Mouse (Mus musculus) ES-Bruce4 (cell line): ENCODE results near the gene Tnfsf4. TPM values are rescaled to one million over a fixed set of nuclear protein-coding genes. Genes with fewer than 3 reads are reported as not detected.

Source experiments
- H3K27ac ChIP-seq: 2 replicates; pipeline ENCODE4 v1.5.1; 2012; ENCODE audit warnings: low read length, inconsistent platforms; ENCODE audit not compliant: insufficient read depth
- H3K27me3 ChIP-seq: 2 replicates; pipeline ENCODE4 v1.6.1; 2012; ENCODE audit warnings: mild to moderate bottlenecking, low read length, inconsistent platforms; ENCODE audit not compliant: control insufficient read depth, poor library complexity, insufficient read depth, severe bottlenecking
- H3K36me3 ChIP-seq: 2 replicates; pipeline ENCODE4 v1.6.1; 2012; ENCODE audit warnings: inconsistent platforms, mild to moderate bottlenecking, low read length, moderate library complexity; ENCODE audit not compliant: control insufficient read depth, poor library complexity, insufficient read depth, severe bottlenecking
- H3K4me1 ChIP-seq: one replicate; pipeline ENCODE4 v1.8.1; 2011; ENCODE audit warnings: low read length; ENCODE audit not compliant: control insufficient read depth, insufficient read depth
- H3K4me3 ChIP-seq: 2 replicates; pipeline ENCODE4 v1.5.1; 2011; ENCODE audit warnings: low read depth, mild to moderate bottlenecking, low read length
- H3K9ac ChIP-seq: 2 replicates; pipeline ENCODE4 v1.6.1; 2012; ENCODE audit warnings: low read depth, mild to moderate bottlenecking, inconsistent platforms; ENCODE audit not compliant: poor library complexity, severe bottlenecking
- H3K9me3 ChIP-seq: replicated peaks from 2 replicates; pipeline ENCODE4 v1.6.1; 2012; ENCODE audit warnings: mild to moderate bottlenecking, low read length, inconsistent platforms; ENCODE audit not compliant: control insufficient read depth, poor library complexity, insufficient read depth, severe bottlenecking
- CTCF ChIP-seq: IDR thresholded peaks from one replicate; pipeline ENCODE4 v1.8.1; 2011; ENCODE audit warnings: low read depth, low read length
- EP300 ChIP-seq: IDR thresholded peaks from 2 replicates; pipeline ENCODE4 v1.6.1; 2011; ENCODE audit warnings: low read depth, low read length; ENCODE audit not compliant: insufficient read depth
- POLR2A ChIP-seq: IDR thresholded peaks from one replicate; pipeline ENCODE4 v1.8.1; 2011; ENCODE audit warnings: low read length; ENCODE audit not compliant: insufficient read depth
- polyA plus RNA-seq: library from polyadenylated mRNA; stranded (reverse); fragments of >200 nt; gene quantifications from 2 replicates; pipeline ENCODE4 v1.2.4, GENCODE M21; 2011; ENCODE audit warnings: low read depth; ENCODE audit not compliant: missing spikeins, insufficient read depth, insufficient read length

The Tnfsf4 gene
- polyA plus RNA-seq, 1 experiment, result not detected

GRCm38 (mm10) chr1:161400126-161400525 lies 4.9 kb downstream of the Tnfsf4 start:
- no peaks in the 10 kb centered on the region for H3K4me1 ChIP-seq
- TF ChIP-seq EP300 (no peak), CTCF (peak; percentile 19)
- H3K9ac ChIP-seq, result no peak overlapping the region
- no peak overlapping the region for H3K4me3 ChIP-seq
- H3K27ac ChIP-seq, result no peak overlapping the region
- H3K36me3 ChIP-seq, result no peaks in the 10 kb centered on the region
- no peaks in the 10 kb centered on the region for H3K27me3 ChIP-seq
- H3K9me3 ChIP-seq, result peaks cover 3% of the 10 kb centered on the region; the same call in 1 of the 2 replicates

- H3K27me3 ChIP-seq, result no peaks in the 10 kb centered on the region
- peaks cover 3% of the 10 kb centered on the region; the same call in 1 of the 2 replicates for H3K9me3 ChIP-seq
- H3K4me1 ChIP-seq, result no peaks in the 10 kb centered on the region
- no peak for TF ChIP-seq POLR2A
- no peak for TF ChIP-seq EP300
- no peak for TF ChIP-seq CTCF
- H3K9ac ChIP-seq, result no peak overlapping the region
- H3K4me3 ChIP-seq, result no peak overlapping the region
- H3K27ac ChIP-seq, result no peak overlapping the region
- no peaks in the 10 kb centered on the region for H3K36me3 ChIP-seq
These were observed 7.9 kb downstream of the Tnfsf4 start for GRCm38 (mm10) chr1:161403061-161403460.

GRCm38 (mm10) chr1:161406480-161406879 lies 11.3 kb downstream of the Tnfsf4 start:
- H3K9ac ChIP-seq, result no peak overlapping the region
- TF ChIP-seq CTCF (no peak), POLR2A (no peak), EP300 (no peak)
- peaks cover 3% of the 10 kb centered on the region; the same call in 1 of the 2 replicates for H3K9me3 ChIP-seq
- no peak overlapping the region for H3K27ac ChIP-seq
- H3K27me3 ChIP-seq, result no peaks in the 10 kb centered on the region
- no peaks in the 10 kb centered on the region for H3K36me3 ChIP-seq
- no peak overlapping the region for H3K4me3 ChIP-seq
- H3K4me1 ChIP-seq, result no peaks in the 10 kb centered on the region

- Histone ChIP-seq H3K4me3 (no peak overlapping the region), H3K27me3 (no peaks in the 10 kb centered on the region), H3K9me3 (no peaks in the 10 kb centered on the region), H3K9ac (no peak overlapping the region), H3K27ac (no peak overlapping the region), H3K36me3 (no peaks in the 10 kb centered on the region), H3K4me1 (no peaks in the 10 kb centered on the region)
- no peak for TF ChIP-seq EP300
- TF ChIP-seq CTCF, result no peak
- no peak for TF ChIP-seq POLR2A
These were observed 24.7 kb downstream of the Tnfsf4 start for GRCm38 (mm10) chr1:161419926-161420325.

GRCm38 (mm10) chr1:161420646-161421045 lies 25.4 kb downstream of the Tnfsf4 start:
- Histone ChIP-seq H3K36me3 (no peaks in the 10 kb centered on the region), H3K4me1 (no peaks in the 10 kb centered on the region), H3K9me3 (no peaks in the 10 kb centered on the region), H3K9ac (no peak overlapping the region), H3K4me3 (no peak overlapping the region), H3K27ac (no peak overlapping the region), H3K27me3 (no peaks in the 10 kb centered on the region)
- TF ChIP-seq EP300 (no peak), CTCF (no peak), POLR2A (no peak)

- H3K27me3 ChIP-seq, result no peaks in the 10 kb centered on the region
- H3K4me1 ChIP-seq, result no peaks in the 10 kb centered on the region
- H3K4me3 ChIP-seq, result no peak overlapping the region
- no peak overlapping the region for H3K9ac ChIP-seq
- H3K27ac ChIP-seq, result no peak overlapping the region
- TF ChIP-seq POLR2A (no peak), EP300 (no peak), CTCF (no peak)
- H3K9me3 ChIP-seq, result no peaks in the 10 kb centered on the region
- no peaks in the 10 kb centered on the region for H3K36me3 ChIP-seq
These were observed 31.3 kb downstream of the Tnfsf4 start for GRCm38 (mm10) chr1:161426277-161427056.
